Mouse (Mus musculus) heart, postnatal 36 days (tissue): Measurements from ENCODE around the gene Kcnj1. TPM values are rescaled to one million over a fixed set of nuclear protein-coding genes. Genes with fewer than 3 reads are reported as not detected.
A peak's percentile ranks its signal among the peaks of the same experiment; 100 is the strongest.

Experiments
- DNase-seq, 2 experiments: peaks; one replicate each; pipeline ENCODE4 v3.0.0; 2021 to 2022
- intact Hi-C: fragments of 180-260 bp; cut with DNase I; formaldehyde crosslinking; loops from one replicate; pipeline ENCODE4 v1.15.1; 2025
- total RNA-seq, 2 experiments: library from RNA; stranded (reverse); gene quantifications; 2 replicates each; pipeline ENCODE4 v1.2.3; 2021

The Kcnj1 gene
- total RNA-seq, result not detected

DNA sequence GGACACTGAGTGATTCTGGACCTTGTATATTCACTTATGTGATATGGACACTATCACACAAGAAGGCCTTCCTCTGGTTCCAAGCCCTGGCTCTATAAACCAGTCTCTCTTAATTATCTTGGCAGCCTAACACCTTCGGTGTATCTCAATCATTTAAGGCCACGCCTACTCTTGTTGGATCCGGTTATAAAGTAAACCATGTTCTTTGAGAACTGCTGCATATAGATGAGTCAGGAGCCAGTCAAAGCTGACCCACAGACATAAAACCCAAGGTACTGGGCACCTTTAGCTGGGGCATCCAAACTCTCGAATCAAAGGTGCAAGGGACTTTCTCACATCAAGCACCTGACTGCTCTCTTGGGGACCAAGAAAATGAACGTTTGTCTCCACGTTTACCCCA, at the start of gene Kcnj1:
TSS of gene Kcnj1 (plus strand) at position 292 of the 400 bp plus-strand sequence.
- no peak for DNase-seq
- intact Hi-C loops, result no loop called here

GRCm38 (mm10) chr9:32323610-32324009, 48.7 kb upstream of the Kcnj1 start:
- DNase-seq, result no peak
- intact Hi-C loops, result no loop called here

GRCm38 (mm10) chr9:32328777-32329176, 43.5 kb upstream of the Kcnj1 start:
- intact Hi-C loops, result no loop called here
- DNase-seq, result no peak

GRCm38 (mm10) chr9:32331162-32331561, 41.1 kb upstream of the Kcnj1 start:
- no peak for DNase-seq
- intact Hi-C loops, result no loop called here

DNA sequence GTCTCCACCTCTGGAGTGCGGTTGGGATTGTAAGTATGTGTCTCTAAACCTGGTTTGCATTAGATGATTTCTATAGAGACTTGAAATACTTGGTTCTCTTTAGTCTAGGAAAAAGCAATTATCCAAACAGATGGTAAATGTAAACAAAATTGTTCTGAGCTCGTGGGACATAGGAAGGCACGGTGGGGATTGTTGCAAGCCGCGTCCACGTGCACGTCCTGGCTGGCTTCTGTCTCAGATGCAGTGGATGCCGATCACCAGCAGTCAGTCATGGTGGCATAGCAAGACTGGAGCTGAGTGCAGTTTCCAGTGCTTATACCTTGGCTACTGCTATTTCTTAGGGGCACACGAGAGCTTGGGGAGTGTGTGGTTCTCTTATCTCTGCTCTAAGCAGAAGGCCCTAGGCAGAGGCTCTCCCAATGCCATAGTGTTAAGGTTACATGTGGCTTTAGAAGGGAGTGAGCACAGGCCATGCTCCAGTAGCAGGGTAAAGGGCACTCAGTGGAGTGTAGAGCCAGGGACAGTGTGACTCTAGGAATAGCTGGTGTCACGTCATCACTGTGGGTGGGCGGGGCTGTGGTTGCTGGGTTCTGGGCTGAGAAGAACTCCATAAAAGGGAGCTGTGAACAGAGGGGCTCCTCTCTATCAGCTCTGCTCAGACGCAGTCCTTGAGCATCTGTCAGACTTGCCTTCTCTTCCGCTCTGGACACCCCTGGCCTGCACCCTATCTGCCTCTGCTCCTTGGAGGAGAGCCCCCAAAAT, 36.7 kb upstream of the Kcnj1 start:
- peak in 1 of 2 experiments; percentile 23 for DNase-seq
- intact Hi-C loops, result no loop called here

GRCm38 (mm10) chr9:32340831-32341230, 31.5 kb upstream of the Kcnj1 start:
- intact Hi-C loops, result loop anchor here (10.0 kb wide), 1 partner anchor 376 kb away; no protein-coding TSS in a partner anchor
- peak; percentile 18 to 51 for DNase-seq

GRCm38 (mm10) chr9:32342929-32343328, 29.4 kb upstream of the Kcnj1 start:
- no peak for DNase-seq
- intact Hi-C loops, result loop anchor here (2.0 to 10.0 kb wide), 2 partner anchors 30 to 378 kb away; no protein-coding TSS in a partner anchor

GRCm38 (mm10) chr9:32344051-32344450, 28.2 kb upstream of the Kcnj1 start, which contains the start of gene Kcnj5:
TSS of gene Kcnj5 (minus strand) at chr9:32344350.
- DNase-seq, result peak in 1 of 2 experiments; percentile 22
- intact Hi-C loops, result loop anchor here (10.0 kb wide), 1 partner anchor 379 kb away; no protein-coding TSS in a partner anchor

DNA sequence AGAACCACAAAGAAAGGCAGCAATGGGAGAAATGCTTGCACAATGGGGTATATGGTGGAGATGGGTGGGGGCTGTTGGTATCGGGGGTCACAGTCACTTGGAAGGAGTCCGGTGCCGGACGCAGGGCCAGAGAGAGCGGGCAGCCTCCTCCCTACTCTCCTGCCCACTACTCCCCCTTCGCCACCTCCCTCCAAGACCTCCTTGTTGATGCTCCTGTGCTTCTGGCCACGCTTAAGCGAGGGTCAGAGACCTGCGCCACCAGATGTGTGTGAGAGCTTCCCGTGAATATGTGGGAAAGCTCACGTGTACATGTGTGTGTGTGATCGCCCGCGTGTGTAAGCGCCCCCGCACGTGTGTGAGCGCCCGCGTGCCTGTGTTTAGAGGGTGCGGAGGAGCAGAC, 27.8 kb upstream of the Kcnj1 start:
- intact Hi-C loops, result loop anchor here (10.0 kb wide), 1 partner anchor 380 kb away; no protein-coding TSS in a partner anchor
- DNase-seq, result no peak

DNA sequence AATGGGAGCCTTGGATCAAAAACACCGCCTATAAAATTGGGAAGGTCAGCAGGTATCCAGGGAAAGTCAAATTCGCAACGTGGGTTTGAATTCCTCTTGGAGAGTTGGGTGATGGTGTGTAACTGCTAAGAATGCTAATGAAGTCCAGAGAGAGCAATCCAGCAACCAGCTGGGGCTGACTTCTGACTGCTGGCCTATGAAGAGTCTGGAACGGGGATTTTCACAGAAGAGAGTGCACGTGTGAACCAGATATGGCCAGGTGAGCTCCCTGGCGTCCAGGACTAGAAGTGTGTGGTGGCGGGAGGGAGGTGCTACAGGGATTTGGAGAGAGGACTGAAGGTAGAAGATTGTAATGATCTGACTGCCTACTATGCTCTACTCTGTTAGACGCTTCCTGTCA, 24.2 kb upstream of the Kcnj1 start:
- DNase-seq, result no peak
- intact Hi-C loops, result loop anchor here (10.0 kb wide), 1 partner anchor 383 kb away; no protein-coding TSS in a partner anchor

- intact Hi-C loops, result loop anchor here (10.0 kb wide), 1 partner anchor 385 kb away; no protein-coding TSS in a partner anchor
- no peak for DNase-seq
Observed at GRCm38 (mm10) chr9:32349344-32349743, 22.9 kb upstream of the Kcnj1 start.

DNA sequence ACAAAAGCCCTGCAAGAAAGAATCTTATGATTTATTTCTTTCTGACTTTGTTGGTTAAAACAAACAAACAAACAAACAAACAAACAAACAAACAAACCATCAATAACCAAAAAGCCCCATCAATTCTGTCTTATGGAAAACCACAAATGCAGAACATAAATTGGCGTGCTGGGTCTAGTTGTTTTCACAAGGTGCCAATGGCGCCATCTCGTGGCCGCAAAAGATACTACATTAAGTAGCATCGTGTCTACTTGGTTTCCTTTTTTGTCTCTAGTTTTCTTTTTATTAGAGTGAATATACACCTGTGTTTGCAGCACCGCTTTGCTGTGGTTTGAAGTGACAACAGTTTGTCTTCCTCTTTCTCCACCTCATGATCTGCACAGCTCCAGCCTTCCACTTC, 22.0 kb upstream of the Kcnj1 start:
- peak; percentile 74 to 84 for DNase-seq
- intact Hi-C loops, result loop anchor here (1.0 to 5.0 kb wide), 2 partner anchors 78 to 897 kb away; no protein-coding TSS in a partner anchor

GRCm38 (mm10) chr9:32360770-32361169, 11.5 kb upstream of the Kcnj1 start:
- intact Hi-C loops, result no loop called here

GRCm38 (mm10) chr9:32368812-32369211, 3.5 kb upstream of the Kcnj1 start:
- DNase-seq, result no peak
- intact Hi-C loops, result no loop called here

More at GRCm38 (mm10) chr9:32360770-32361169, 11.5 kb upstream of the Kcnj1 start:
- DNase-seq, result no peak

- no peak for DNase-seq
Observed at GRCm38 (mm10) chr9:32369388-32369787, 2.9 kb upstream of the Kcnj1 start.

DNA sequence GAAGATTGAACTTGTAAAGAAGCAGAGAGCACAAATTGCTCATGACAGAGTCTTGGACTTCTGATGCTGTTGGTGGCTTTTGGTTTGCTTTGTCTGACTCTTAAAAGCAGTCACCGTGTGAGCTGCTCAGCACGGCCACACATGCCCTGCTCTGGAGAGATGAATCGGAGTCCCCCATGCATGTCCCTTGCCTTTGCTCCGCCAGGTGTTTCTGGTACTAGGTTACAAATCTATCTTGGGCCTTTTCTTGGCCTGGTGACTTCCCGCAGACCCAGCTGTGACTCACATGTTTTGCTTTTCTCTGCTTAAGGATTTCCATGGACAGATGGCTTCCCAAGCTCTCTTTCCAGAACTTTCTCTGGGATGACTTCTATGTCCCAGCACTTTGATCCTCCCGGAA, 1.4 kb downstream of the Kcnj1 start:
- intact Hi-C loops, result no loop called here
- DNase-seq, result no peak

More at GRCm38 (mm10) chr9:32369388-32369787, 2.9 kb upstream of the Kcnj1 start:
- intact Hi-C loops, result no loop called here

- no peak for DNase-seq
- intact Hi-C loops, result no loop called here
Observed at GRCm38 (mm10) chr9:32376031-32376430, 3.7 kb downstream of the Kcnj1 start.

DNA sequence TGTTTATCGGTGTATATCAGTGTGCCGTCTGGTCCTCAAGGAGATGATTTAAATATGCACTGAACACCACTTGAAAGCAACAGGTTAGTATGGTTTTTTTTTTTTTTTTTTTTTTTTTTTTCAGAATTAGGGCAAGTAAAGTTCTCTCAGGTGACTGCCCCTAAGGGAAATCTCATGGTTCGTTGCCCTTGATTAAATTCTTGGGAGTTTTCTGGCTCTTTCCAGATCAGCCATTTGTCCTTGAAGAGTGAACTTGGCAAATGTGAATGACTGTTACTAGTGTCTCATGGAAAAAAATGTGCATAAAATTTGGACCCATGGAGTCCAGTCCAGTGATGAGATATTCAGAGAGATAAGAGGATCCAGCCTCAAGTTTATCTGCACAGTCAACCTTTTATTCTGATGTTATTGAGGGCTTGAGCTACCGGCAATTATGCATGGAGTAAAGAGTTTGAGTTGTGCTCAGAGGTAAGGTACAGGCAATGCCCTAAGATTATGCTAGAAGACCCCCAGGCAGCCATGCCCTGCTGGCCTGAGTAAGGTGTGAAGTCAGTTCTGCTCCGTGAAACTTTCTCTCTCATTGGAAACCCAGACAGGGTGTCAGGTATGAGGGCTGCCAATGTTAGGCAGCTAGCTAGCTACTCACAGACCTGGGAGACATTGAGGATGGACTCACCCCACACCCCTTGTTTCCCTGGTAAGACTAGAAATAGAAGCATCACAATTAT, 4.7 kb downstream of the Kcnj1 start:
- no peak for DNase-seq
- intact Hi-C loops, result no loop called here

GRCm38 (mm10) chr9:32384906-32385305, 12.6 kb downstream of the Kcnj1 start:
- no peak for DNase-seq
- intact Hi-C loops, result no loop called here

- intact Hi-C loops, result no loop called here
- no peak for DNase-seq
Observed at GRCm38 (mm10) chr9:32388120-32388519, 15.8 kb downstream of the Kcnj1 start.

GRCm38 (mm10) chr9:32391092-32391491, 18.8 kb downstream of the Kcnj1 start:
- intact Hi-C loops, result no loop called here
- no peak for DNase-seq
